Mouse (Mus musculus) liver, postnatal 0 days (tissue): ENCODE measurements around the gene Alg6. TPM values are rescaled to one million over a fixed set of nuclear protein-coding genes. Genes with fewer than 3 reads are reported as not detected.

Source experiments
- ATAC-seq: fragments of 200-750 bp; cut with Nextera tagmentation; 2 replicates; pipeline ENCODE4 v1.8.0; 2017; ENCODE audit warnings: mild to moderate bottlenecking, moderate library complexity
- DNase-seq: peaks from one replicate; pipeline ENCODE4 v3.0.0-alpha.2; 2016
- H3K27ac ChIP-seq: fragments of 300-500 bp; sonication (generic); 2 replicates; pipeline ENCODE4 v1.5.1; 2014; ENCODE audit warnings: antibody characterized with exemption, moderate library complexity, mild to moderate bottlenecking, low read depth
- H3K27me3 ChIP-seq: fragments of 300-500 bp; sonication (generic); 2 replicates; pipeline ENCODE4 v1.6.1; 2014; ENCODE audit warnings: low read length, control low read depth, mixed read lengths; ENCODE audit not compliant: insufficient read depth
- H3K36me3 ChIP-seq: fragments of 300-500 bp; sonication (generic); replicated peaks from 2 replicates; pipeline ENCODE4 v1.6.1; 2014; ENCODE audit warnings: mild to moderate bottlenecking, control low read depth, low read length, moderate library complexity, mixed read lengths; ENCODE audit not compliant: insufficient read depth
- H3K4me1 ChIP-seq: fragments of 300-500 bp; sonication (generic); 2 replicates; pipeline ENCODE4 v1.6.1; 2014; ENCODE audit warnings: antibody characterized with exemption, mild to moderate bottlenecking, control low read depth; ENCODE audit not compliant: insufficient read depth
- H3K4me2 ChIP-seq: fragments of 300-500 bp; sonication (generic); 2 replicates; pipeline ENCODE4 v1.6.1; 2014; ENCODE audit warnings: low read depth, mild to moderate bottlenecking, low read length, moderate library complexity, mixed read lengths
- H3K4me3 ChIP-seq: fragments of 300-500 bp; sonication (generic); 2 replicates; pipeline ENCODE4 v1.5.1; 2014; ENCODE audit warnings: low read depth, low read length
- H3K9ac ChIP-seq: fragments of 300-500 bp; sonication (generic); replicated peaks from 2 replicates; pipeline ENCODE4 v1.6.1; 2014; ENCODE audit warnings: mild to moderate bottlenecking, moderate library complexity
- H3K9me3 ChIP-seq: fragments of 300-500 bp; sonication (generic); 2 replicates; pipeline ENCODE4 v1.6.1; 2016; ENCODE audit warnings: mild to moderate bottlenecking, control low read depth, low read length, mixed read lengths
- CTCF ChIP-seq: sonication (generic); IDR thresholded peaks from 2 replicates; pipeline ENCODE4 v1.5.1; 2016; ENCODE audit warnings: antibody characterized with exemption, low read depth
- EP300 ChIP-seq: IDR thresholded peaks from 2 replicates; pipeline ENCODE4 v1.6.1; 2016; ENCODE audit warnings: antibody characterized with exemption, low read depth, mild to moderate bottlenecking
- WGBS: fragments of 180-500 bp; shearing (Covaris S2); extraction: QIAGEN DNeasy Blood & Tissue Kit; methylation state at CpG from one replicate; pipeline ENCODE4 v1.1.7; 2014; ENCODE audit not compliant: insufficient replicate concordance; 5-methylcytosine and 5-hydroxymethylcytosine counted together
- polyA plus RNA-seq: library from polyadenylated mRNA; unstranded; fragments of >200 nt; fragmentation: Nextera tagmentation; extraction: Ambion mirVana; gene quantifications from 2 replicates; pipeline ENCODE4 v1.2.1, GENCODE M21; 2015

The Alg6 gene
- polyA plus RNA-seq, 1 experiment from 2014 or later: 4.9 TPM

DNA sequence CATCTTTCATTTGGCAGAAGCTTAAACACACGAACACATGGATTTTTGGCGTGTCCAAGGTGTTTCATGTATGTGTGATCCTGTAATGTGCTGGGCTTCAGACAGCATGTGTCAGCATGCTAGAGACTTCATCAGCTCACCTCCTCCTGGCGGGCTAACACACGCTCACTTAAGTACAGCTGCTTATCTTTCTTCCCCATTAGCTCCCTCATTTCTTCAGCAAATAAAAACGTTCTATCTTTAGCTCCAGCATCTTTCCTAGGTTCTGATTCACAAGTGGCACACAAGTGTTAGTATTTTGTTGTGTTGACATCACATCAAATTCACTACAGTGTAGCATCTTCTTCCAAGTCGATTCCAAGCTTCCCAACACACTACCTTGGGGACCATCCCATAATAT, 1.5 kb upstream of the Alg6 start:
- H3K36me3 ChIP-seq: no peaks in the 10 kb centered on the region
- TF ChIP-seq EP300 (no peak), CTCF (no peak)
- ATAC-seq: no peak
- H3K4me1 ChIP-seq: peaks cover 9% of the 10 kb centered on the region
- H3K9me3 ChIP-seq: no peaks in the 10 kb centered on the region
- no peak for DNase-seq
- H3K4me2 ChIP-seq: no peak overlapping the region
- H3K9ac ChIP-seq: no peak overlapping the region
- no peak overlapping the region for H3K4me3 ChIP-seq
- no peak overlapping the region for H3K27ac ChIP-seq
- 71% methylated on average over 6 of the region's 6 CpGs for WGBS
- no peaks in the 10 kb centered on the region for H3K27me3 ChIP-seq

DNA sequence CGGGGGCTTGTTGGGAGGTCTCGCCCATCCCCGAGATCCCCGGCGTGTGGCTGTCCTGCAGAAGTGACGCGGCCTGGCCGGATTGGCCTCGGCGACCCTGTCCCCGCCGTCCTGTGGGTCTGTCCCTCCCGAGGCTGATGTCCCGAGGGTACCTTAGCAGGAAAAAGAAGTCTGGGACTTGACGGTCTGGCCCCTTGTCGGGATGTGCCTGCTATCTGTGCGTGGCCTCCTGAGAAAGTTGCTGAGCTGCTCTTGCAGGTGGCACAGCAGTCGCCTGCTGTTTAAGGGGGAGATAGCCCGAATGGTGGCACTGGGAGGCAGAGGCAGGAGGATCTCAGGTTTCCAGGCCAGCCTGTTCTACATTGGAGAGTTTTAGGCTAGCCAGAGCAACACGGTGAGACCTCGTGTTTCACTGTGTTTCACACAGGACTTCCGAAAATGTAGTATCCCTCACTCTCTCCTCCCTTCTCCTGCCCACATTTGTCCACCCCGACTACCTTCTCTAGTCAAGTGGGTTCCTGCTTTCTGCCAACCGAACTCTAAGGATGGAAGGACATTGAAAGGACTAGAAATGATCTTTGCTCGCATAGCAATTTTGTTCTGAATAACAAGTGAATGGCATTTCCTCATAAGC, 436 bp downstream of the Alg6 start:
- peak overlapping the region; percentile 88 for H3K4me3 ChIP-seq
- H3K9me3 ChIP-seq: no peaks in the 10 kb centered on the region
- peaks cover 9% of the 10 kb centered on the region for H3K4me1 ChIP-seq
- H3K27ac ChIP-seq: peak overlapping the region; percentile 64; the same call in 1 of the 2 replicates
- H3K4me2 ChIP-seq: peak overlapping the region; percentile 84
- WGBS: 16% methylated on average over 25 of the region's 25 CpGs
- DNase-seq: no peak
- no peaks in the 10 kb centered on the region for H3K36me3 ChIP-seq
- no peaks in the 10 kb centered on the region for H3K27me3 ChIP-seq
- ATAC-seq: peak; percentile 52
- TF ChIP-seq EP300: no peak
- no peak for TF ChIP-seq CTCF
- H3K9ac ChIP-seq: peak overlapping the region; percentile 95

DNA sequence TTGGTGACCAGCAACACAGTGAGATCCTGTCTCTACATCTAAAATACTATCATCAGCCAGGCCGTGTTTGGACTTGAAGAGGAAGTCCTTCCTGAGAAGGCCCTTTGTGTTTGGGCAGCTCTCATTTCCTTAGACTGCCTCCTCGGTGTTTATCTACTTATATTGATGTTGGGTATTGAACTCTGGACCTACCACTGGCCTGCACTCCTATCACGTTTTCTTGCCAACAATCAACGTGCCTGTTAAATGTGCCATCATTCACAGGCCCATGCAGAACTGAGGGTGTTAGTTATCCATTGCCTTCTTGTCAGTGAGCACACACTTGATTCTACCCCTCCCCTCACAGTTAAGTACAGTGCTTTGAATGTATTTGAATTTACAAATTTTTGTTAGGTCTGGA, 2.4 kb downstream of the Alg6 start:
- Histone ChIP-seq H3K36me3 (no peaks in the 10 kb centered on the region), H3K27ac (no peak overlapping the region), H3K4me1 (peaks cover 9% of the 10 kb centered on the region), H3K9me3 (no peaks in the 10 kb centered on the region), H3K27me3 (no peaks in the 10 kb centered on the region), H3K9ac (no peak overlapping the region), H3K4me3 (no peak overlapping the region), H3K4me2 (no peak overlapping the region)
- DNase-seq (no peak), ATAC-seq (no peak)
- WGBS: 38% methylated on average over 4 of the region's 4 CpGs
- no peak for TF ChIP-seq CTCF
- no peak for TF ChIP-seq EP300

DNA sequence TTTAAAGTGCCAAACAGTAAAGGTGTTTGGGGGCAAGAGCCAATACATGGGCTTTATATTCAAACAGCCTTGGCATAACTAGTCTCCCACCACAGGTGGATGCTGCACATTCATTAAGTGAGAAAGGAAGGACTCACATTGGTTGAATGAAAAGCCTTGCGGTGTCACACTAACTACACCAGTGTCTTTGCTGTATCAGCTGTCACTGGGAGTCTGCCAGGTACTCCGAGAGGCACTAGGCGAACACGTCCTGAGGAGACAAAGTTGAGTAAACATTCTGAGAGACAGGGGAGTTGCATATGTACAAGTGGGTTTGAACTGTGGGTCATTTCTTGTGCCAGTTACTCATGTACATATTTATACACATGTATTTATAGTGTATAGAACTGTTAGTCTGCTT, 8.9 kb downstream of the Alg6 start:
- Histone ChIP-seq H3K9me3 (no peaks in the 10 kb centered on the region), H3K4me2 (no peak overlapping the region), H3K27ac (no peak overlapping the region), H3K9ac (no peak overlapping the region), H3K4me1 (no peaks in the 10 kb centered on the region), H3K4me3 (no peak overlapping the region), H3K36me3 (peaks cover 16% of the 10 kb centered on the region), H3K27me3 (no peaks in the 10 kb centered on the region)
- ATAC-seq (no peak), DNase-seq (no peak)
- TF ChIP-seq CTCF (no peak), EP300 (no peak)
- WGBS: 74% methylated on average over 4 of the region's 4 CpGs

DNA sequence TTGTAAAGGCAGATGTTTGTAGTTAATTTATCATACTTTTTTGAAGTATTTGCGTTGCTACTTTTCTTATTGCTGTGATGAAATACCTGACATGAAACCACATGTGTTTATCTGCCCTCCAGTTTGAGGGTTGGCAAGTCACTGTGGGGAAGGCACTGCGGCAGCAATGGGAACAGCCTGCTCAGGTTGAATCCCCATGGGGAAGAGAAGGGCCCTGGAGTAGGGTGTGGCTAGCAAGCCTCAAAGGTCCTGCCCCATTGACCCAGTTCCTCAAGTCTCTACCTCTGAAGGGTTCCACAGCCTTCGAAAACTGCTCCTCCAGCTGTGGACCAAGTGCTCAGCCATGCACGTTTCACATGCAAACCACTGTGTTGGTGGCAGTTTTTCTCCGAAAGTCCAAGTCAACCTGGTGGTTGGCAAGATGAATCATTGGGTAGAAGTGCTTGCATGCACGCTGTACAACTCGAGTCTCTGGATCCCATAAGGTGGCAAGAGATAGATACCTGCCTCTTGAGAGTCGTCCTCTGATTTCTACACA, 10.5 kb downstream of the Alg6 start:
- no peaks in the 10 kb centered on the region for H3K27me3 ChIP-seq
- no peak overlapping the region for H3K4me3 ChIP-seq
- TF ChIP-seq EP300: no peak
- no peak for TF ChIP-seq CTCF
- H3K4me2 ChIP-seq: no peak overlapping the region
- DNase-seq (no peak), ATAC-seq (no peak)
- no peak overlapping the region for H3K27ac ChIP-seq
- no peaks in the 10 kb centered on the region for H3K4me1 ChIP-seq
- peaks cover 21% of the 10 kb centered on the region for H3K36me3 ChIP-seq
- WGBS: 77% methylated on average over 8 of the region's 8 CpGs
- peaks cover 7% of the 10 kb centered on the region for H3K9me3 ChIP-seq
- H3K9ac ChIP-seq: no peak overlapping the region

DNA sequence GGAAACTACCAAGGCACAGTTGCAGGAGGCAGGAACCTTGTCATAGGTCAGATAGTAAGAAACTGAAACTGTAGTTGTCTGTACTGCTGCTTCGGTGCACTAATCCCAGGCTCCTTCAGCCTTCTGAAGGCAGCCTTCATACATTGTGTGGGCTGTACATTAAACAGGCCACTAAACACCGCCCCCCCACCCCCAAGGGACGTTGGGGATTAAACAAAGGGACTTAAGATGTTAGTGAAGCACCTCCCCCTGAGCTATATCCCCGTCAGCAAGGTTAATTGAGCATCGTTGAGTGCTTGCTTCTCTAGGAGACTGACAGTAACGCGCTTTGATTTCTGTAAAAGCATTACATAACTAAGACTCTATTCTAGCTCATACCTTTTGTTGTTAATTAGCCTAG, 24.4 kb downstream of the Alg6 start:
- no peak overlapping the region for H3K9ac ChIP-seq
- no peaks in the 10 kb centered on the region for H3K27me3 ChIP-seq
- no peak for ATAC-seq
- no peak for DNase-seq
- no peak for TF ChIP-seq EP300
- no peak for TF ChIP-seq CTCF
- WGBS: 83% methylated on average over 7 of the region's 7 CpGs
- H3K36me3 ChIP-seq: no peaks in the 10 kb centered on the region
- no peak overlapping the region for H3K4me2 ChIP-seq
- no peak overlapping the region for H3K27ac ChIP-seq
- no peaks in the 10 kb centered on the region for H3K9me3 ChIP-seq
- H3K4me1 ChIP-seq: no peaks in the 10 kb centered on the region
- no peak overlapping the region for H3K4me3 ChIP-seq

DNA sequence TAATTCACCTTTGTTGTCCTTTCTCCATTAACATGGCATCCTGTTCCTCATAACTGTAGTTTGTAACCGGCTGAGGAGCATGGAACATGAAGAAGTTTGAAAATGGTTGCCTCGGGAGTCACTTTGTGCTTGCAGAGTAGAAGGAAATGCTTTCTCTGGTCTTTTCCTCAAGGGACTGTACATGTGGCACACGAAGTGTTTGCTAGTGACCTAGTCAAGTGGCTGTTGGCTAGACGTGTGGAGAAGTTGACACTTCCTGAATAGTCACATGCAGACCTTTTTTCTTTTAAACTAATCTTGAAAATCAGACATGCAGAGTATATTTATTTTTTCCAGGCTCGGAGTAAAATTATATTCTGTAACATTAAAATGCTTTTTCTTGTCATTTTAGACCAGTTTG, 37.0 kb downstream of the Alg6 start:
- Histone ChIP-seq H3K27me3 (no peaks in the 10 kb centered on the region), H3K9ac (no peak overlapping the region), H3K4me3 (no peak overlapping the region), H3K27ac (no peak overlapping the region), H3K9me3 (no peaks in the 10 kb centered on the region), H3K4me2 (no peak overlapping the region), H3K36me3 (peaks cover 7% of the 10 kb centered on the region; the same call in 1 of the 2 replicates), H3K4me1 (no peaks in the 10 kb centered on the region)
- DNase-seq (no peak), ATAC-seq (no peak)
- 78% methylated on average over 5 of the region's 5 CpGs for WGBS
- TF ChIP-seq CTCF (no peak), EP300 (no peak)
